Mouse (Mus musculus) CH12.LX (cell line): Measurements from ENCODE around the gene Vti1a. TPM values are rescaled to one million over a fixed set of nuclear protein-coding genes. Genes with fewer than 3 reads are reported as not detected.

Experiments used
- DNase-seq: peaks from one replicate; pipeline ENCODE4 v3.0.0-alpha.2; 2013; ENCODE audit errors: extremely low read depth
- H3K27ac ChIP-seq: 2 replicates; pipeline ENCODE4 v1.5.1; 2012; ENCODE audit warnings: low read depth, mild to moderate bottlenecking, control low read depth, moderate library complexity; ENCODE audit not compliant: insufficient read depth
- H3K27me3 ChIP-seq: replicated peaks from 2 replicates; pipeline ENCODE3; 2012; ENCODE audit warnings: inconsistent platforms
- H3K36me3 ChIP-seq, 2 experiments: replicated peaks in 1 of 2; 2 replicates each; pipeline versions ENCODE3 to v1.6.1; 2012; ENCODE audit warnings: inconsistent platforms in 1 of 2, low read length in 1 of 2, mild to moderate bottlenecking in 1 of 2, mixed read lengths in 1 of 2, moderate library complexity in 1 of 2; ENCODE audit not compliant: control insufficient read depth in 1 of 2, insufficient read depth in 1 of 2
- H3K4me1 ChIP-seq, 2 experiments: 2 replicates each; pipeline ENCODE4 v1.6.1; 2012; ENCODE audit warnings: inconsistent platforms in 1 of 2, moderate library complexity in 1 of 2; ENCODE audit not compliant: insufficient read depth in 2 of 2, control insufficient read depth in 1 of 2
- H3K4me2 ChIP-seq: 2 replicates; pipeline ENCODE4 v1.6.1; 2012; ENCODE audit warnings: low read depth, mild to moderate bottlenecking, control low read depth; ENCODE audit not compliant: poor library complexity, insufficient read depth, severe bottlenecking
- H3K4me3 ChIP-seq, 3 experiments: fragments of 150-350 bp in 1 of 3; sonication (generic) in 1 of 3; replicated peaks in 1 of 3; 2 replicates each; pipeline versions ENCODE3 to v1.5.1; 2011 to 2012; ENCODE audit warnings: low read depth in 2 of 3, low read length in 2 of 3, mild to moderate bottlenecking in 2 of 3, moderate library complexity in 2 of 3, control low read depth in 1 of 3, improper control_type of control experiment in 1 of 3, inconsistent platforms in 1 of 3, mixed read lengths in 1 of 3; ENCODE audit not compliant: poor library complexity in 1 of 3
- H3K79me2 ChIP-seq: replicated peaks from 2 replicates; pipeline ENCODE4 v1.6.1; 2012; ENCODE audit warnings: mild to moderate bottlenecking, moderate library complexity; ENCODE audit not compliant: control insufficient read depth, poor library complexity, insufficient read depth, severe bottlenecking; ENCODE audit errors: extremely low read depth
- H3K9ac ChIP-seq: 2 replicates; pipeline ENCODE4 v1.6.1; 2012; ENCODE audit warnings: low read depth, mild to moderate bottlenecking, control low read depth, moderate library complexity; ENCODE audit not compliant: insufficient read depth
- H3K9me3 ChIP-seq: replicated peaks from 2 replicates; pipeline ENCODE3; 2012; ENCODE audit warnings: low read length, inconsistent platforms, mixed read lengths
- CHD1 ChIP-seq: IDR thresholded peaks from 2 replicates; pipeline ENCODE4 v1.6.1; 2012; ENCODE audit warnings: low read depth, low read length, improper control_type of control experiment, inconsistent platforms
- CHD2 ChIP-seq: IDR thresholded peaks from 2 replicates; pipeline ENCODE4 v1.6.1; 2011; ENCODE audit warnings: low read length, improper control_type of control experiment
- ELF1 ChIP-seq: IDR thresholded peaks from 2 replicates; pipeline ENCODE4 v1.6.1; 2014; ENCODE audit warnings: low read depth, mild to moderate bottlenecking, inconsistent platforms, low read length, improper control_type of control experiment
- GABPA ChIP-seq: IDR thresholded peaks from 2 replicates; pipeline ENCODE4 v1.6.1; 2012; ENCODE audit warnings: low read depth, low read length, improper control_type of control experiment, inconsistent platforms; ENCODE audit not compliant: insufficient replicate concordance
- HCFC1 ChIP-seq: IDR thresholded peaks from 2 replicates; pipeline ENCODE4 v1.6.1; 2012; ENCODE audit warnings: low read depth, mild to moderate bottlenecking, inconsistent platforms, low read length, improper control_type of control experiment
- IRF4 ChIP-seq: IDR thresholded peaks from 2 replicates; pipeline ENCODE4 v1.6.1; 2014; ENCODE audit warnings: low read depth, mild to moderate bottlenecking, inconsistent platforms, low read length, improper control_type of control experiment
- JUN ChIP-seq: IDR thresholded peaks from 2 replicates; pipeline ENCODE4 v1.6.1; 2011; ENCODE audit warnings: low read depth, mild to moderate bottlenecking, low read length, improper control_type of control experiment, moderate library complexity; ENCODE audit not compliant: insufficient read depth
- MAFK ChIP-seq: IDR thresholded peaks from 2 replicates; pipeline ENCODE4 v1.6.1; 2011; ENCODE audit warnings: low read length, improper control_type of control experiment; ENCODE audit not compliant: insufficient replicate concordance
- MEF2A ChIP-seq: IDR thresholded peaks from 2 replicates; pipeline ENCODE4 v1.6.1; 2014; ENCODE audit warnings: low read depth, mild to moderate bottlenecking, inconsistent platforms, low read length, improper control_type of control experiment, borderline replicate concordance
- MXI1 ChIP-seq: IDR thresholded peaks from 2 replicates; pipeline ENCODE4 v1.6.1; 2011; ENCODE audit warnings: mild to moderate bottlenecking, low read depth, low read length, improper control_type of control experiment
- MYC ChIP-seq: IDR thresholded peaks from 2 replicates; pipeline ENCODE4 v1.6.1; 2011; ENCODE audit warnings: low read depth, mild to moderate bottlenecking, improper control_type of control experiment, low read length
- NELFE ChIP-seq: IDR thresholded peaks from 2 replicates; pipeline ENCODE4 v1.6.1; 2011; ENCODE audit warnings: low read depth, low read length, improper control_type of control experiment
- PAX5 ChIP-seq: IDR thresholded peaks from 2 replicates; pipeline ENCODE4 v1.6.1; 2012; ENCODE audit warnings: low read length, inconsistent platforms, mixed read lengths
- POLR2A ChIP-seq: IDR thresholded peaks from 2 replicates; pipeline ENCODE4 v1.6.1; 2011; ENCODE audit warnings: low read depth, mild to moderate bottlenecking, improper control_type of control experiment, low read length
- POLR2AphosphoS2 ChIP-seq: IDR thresholded peaks from 2 replicates; pipeline ENCODE4 v1.6.1; 2011; ENCODE audit warnings: low read depth, low read length, improper control_type of control experiment
- RAD21 ChIP-seq: IDR thresholded peaks from 2 replicates; pipeline ENCODE4 v1.6.1; 2011; ENCODE audit warnings: low read depth, mild to moderate bottlenecking, low read length, improper control_type of control experiment, moderate library complexity
- TBP ChIP-seq: conservative IDR thresholded peaks from 2 replicates; pipeline ENCODE4 v1.6.1; 2011; ENCODE audit warnings: low read depth, low read length, improper control_type of control experiment
- TCF12 ChIP-seq: IDR thresholded peaks from 2 replicates; pipeline ENCODE4 v1.6.1; 2014; ENCODE audit warnings: low read depth, mild to moderate bottlenecking, inconsistent platforms, low read length, improper control_type of control experiment
- USF1 ChIP-seq: IDR thresholded peaks from 2 replicates; pipeline ENCODE4 v1.6.1; 2014; ENCODE audit warnings: low read depth, mild to moderate bottlenecking, inconsistent platforms, low read length, improper control_type of control experiment
- USF2 ChIP-seq: conservative IDR thresholded peaks from 2 replicates; pipeline ENCODE4 v1.6.1; 2011; ENCODE audit warnings: low read depth, low read length, improper control_type of control experiment
- dilution Hi-C: fragments of 300-500 bp; cut with MboI; formaldehyde crosslinking; loops from 2 replicates; pipeline ENCODE4 v1.14.3; 2020; ENCODE audit warnings: low sequenced_read_pairs; ENCODE audit not compliant: extremely low pct_unique_long_range_greater_than_20kb, extremely low pct_ligation_motif_present
- in situ Hi-C: fragments of 300-500 bp; cut with MboI; formaldehyde crosslinking; loops from 3 replicates; pipeline ENCODE4 v1.14.3; 2019; ENCODE audit warnings: low sequenced_read_pairs, low pct_ligation_motif_present, low pct_unique_long_range_greater_than_20kb, mixed read lengths
- polyA plus RNA-seq: library from polyadenylated mRNA; unstranded; fragments of >175 nt; gene quantifications from 2 replicates; pipeline ENCODE4 v1.2.1, GENCODE M21; 2012; ENCODE audit warnings: low read depth; ENCODE audit not compliant: insufficient read length
- total RNA-seq, 2 experiments: library from RNA; depleted of rRNA; stranded (reverse); fragments of 300-350 nt in 1 of 2; fragments of >200 nt in 1 of 2; gene quantifications; 2 replicates each; pipeline ENCODE4 v1.2.3; 2012 to 2014

Gene Vti1a
- total and polyA plus RNA-seq, 3 experiments: 22.3 to 27.6 (median 23.5) TPM

DNA sequence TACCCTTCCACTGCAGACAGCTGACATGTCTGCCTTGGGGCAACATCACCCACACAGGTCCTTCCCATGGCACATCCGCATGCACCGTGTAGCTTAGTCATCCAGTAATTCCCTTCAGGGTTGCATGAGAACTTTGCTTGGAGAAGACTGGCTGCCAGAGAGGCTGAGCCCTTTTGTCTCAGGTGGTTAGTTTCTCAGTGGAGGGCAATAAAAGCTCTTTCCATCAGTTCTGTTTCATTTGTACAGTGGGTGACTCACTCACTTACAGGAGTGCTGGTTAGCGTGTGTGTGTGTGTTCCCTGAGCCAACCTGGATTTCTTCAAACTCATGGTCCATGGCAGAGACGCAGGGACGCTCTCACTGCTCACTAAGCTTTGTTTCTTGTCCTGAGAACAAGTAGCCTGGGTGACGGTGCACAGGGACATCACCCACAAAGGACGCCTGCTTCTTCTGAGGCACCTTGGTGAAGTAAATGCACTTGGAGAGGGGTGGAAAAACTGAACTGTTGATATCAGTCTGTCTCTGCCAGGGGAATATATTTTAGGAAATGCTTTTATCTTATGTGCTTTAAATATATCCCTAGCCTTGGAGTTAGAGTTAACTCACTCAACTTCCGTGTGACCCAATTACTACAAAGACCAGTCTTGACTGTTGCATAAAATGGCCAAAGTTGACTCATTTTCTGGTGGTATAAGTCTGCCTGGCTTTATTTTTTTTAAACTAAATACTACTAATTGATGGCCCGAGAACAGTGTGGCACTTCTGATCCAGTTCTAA lies 254.6 kb downstream of the Vti1a start:
- H3K4me1 ChIP-seq: no peaks in the 10 kb centered on the region
- H3K27me3 ChIP-seq: no peaks in the 10 kb centered on the region
- dilution Hi-C loops: no loop called here
- in situ Hi-C loops: no loop called here
- H3K27ac ChIP-seq: no peak overlapping the region
- no peaks in the 10 kb centered on the region for H3K9me3 ChIP-seq
- no peak overlapping the region for H3K9ac ChIP-seq
- no peak for DNase-seq
- H3K79me2 ChIP-seq: no peaks in the 10 kb centered on the region
- H3K4me2 ChIP-seq: no peak overlapping the region
- H3K36me3 ChIP-seq: peaks cover 0 to 20% of the 10 kb centered on the region in 2 experiments
- no peak overlapping the region for H3K4me3 ChIP-seq
- no peak for TF ChIP-seq POLR2A
- no peak for TF ChIP-seq MEF2A
- TF ChIP-seq TCF12: no peak
- TF ChIP-seq POLR2AphosphoS2: no peak
- no peak for TF ChIP-seq MXI1
- no peak for TF ChIP-seq JUN
- no peak for TF ChIP-seq CHD2
- no peak for TF ChIP-seq CHD1
- TF ChIP-seq MYC: no peak
- TF ChIP-seq TBP: no peak
- no peak for TF ChIP-seq NELFE
- no peak for TF ChIP-seq IRF4
- TF ChIP-seq PAX5: no peak
- TF ChIP-seq ELF1: no peak
- no peak for TF ChIP-seq USF2
- TF ChIP-seq HCFC1: no peak
- TF ChIP-seq RAD21: no peak
- TF ChIP-seq MAFK: no peak
- TF ChIP-seq, all 38 proteins: peak for 0

DNA sequence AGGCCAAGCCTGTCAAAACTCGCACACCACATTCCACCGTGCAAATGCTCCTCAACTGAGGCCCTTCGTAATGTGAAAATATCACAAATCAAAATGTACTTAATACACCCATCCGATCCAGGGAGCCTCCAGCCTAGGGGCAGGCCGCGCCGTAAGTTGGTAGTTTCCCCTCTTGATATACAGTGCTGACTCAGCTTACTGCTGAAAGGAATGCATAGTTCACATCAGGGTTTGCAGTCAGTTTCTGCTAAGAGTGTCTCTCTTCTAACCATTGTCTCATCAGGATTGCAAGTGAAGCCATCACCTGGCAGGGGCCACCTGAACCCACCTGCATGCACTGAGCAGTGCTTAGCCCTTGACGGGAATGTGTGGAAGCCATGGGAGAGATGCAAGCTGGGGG lies 255.4 kb downstream of the Vti1a start:
- no peak overlapping the region for H3K4me3 ChIP-seq
- no peak overlapping the region for H3K9ac ChIP-seq
- H3K9me3 ChIP-seq: no peaks in the 10 kb centered on the region
- in situ Hi-C loops: no loop called here
- H3K79me2 ChIP-seq: no peaks in the 10 kb centered on the region
- TF ChIP-seq IRF4 (no peak), USF1 (no peak), MAFK (peak; percentile 31; the same call in 1 of the 2 replicates), GABPA (no peak)
- TF ChIP-seq, all 38 proteins: peak for 1
- Histone ChIP-seq H3K4me1 (no peaks in the 10 kb centered on the region), H3K36me3 (peaks cover 0 to 19% of the 10 kb centered on the region in 2 experiments), H3K4me2 (no peak overlapping the region), H3K27ac (no peak overlapping the region), H3K27me3 (no peaks in the 10 kb centered on the region)
- DNase-seq: no peak
- dilution Hi-C loops: no loop called here
